Mouse (Mus musculus): ENCODE data around the gene Klra8.
"Not testable (repeated sequence)": the region's sequence is repeated elsewhere in the genome, so short reads cannot be mapped to it uniquely, and the experiment has no call there.

Klra8 gene

DNA sequence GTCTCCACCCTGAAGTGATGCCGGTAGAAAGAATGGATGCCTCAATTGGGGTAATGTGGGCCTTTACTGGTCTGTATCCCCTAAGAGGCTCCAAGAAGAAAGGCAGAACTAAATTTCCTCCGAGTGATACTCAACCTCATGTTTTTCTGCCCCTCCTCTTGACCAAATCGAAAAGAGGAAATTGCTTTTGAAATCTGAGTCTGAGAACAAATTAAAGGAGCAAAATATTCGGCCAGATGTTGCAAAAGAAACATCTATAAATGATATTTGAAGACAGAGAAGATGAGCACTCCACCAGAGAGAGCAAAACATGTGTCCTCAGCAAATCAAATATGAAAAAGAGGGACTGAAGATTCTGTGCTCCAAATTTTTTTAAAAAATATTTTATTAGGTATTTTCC is at the start of gene Klra8:
Klra8 (minus strand) TSS at position 101 of the 400 bp plus-strand sequence.
- not testable (repeated sequence) for DNase-seq (ENCODE audit: low read depth, low spot score)

DNA sequence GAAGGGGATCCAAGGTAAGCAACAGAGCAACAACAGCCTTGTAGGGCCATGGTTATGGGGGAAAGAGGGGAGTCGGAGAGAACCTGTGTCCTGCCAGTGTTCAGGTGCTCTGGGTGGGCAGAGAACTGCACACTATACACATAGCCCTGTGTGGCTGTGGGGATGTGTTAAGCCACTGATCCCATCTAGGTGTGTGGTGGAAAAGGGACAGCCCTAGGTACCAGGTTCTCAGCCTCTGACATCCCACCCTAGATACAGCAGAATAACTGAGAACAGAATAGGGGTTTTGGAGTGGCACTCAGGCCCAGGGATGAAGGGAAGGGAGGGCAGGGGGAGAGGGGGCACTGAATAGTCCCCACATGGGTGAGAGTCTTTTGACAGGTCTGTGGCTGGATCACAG is 19.2 kb downstream of the Klra8 start:
- no peak for DNase-seq (ENCODE audit: low read depth, low spot score)

DNA sequence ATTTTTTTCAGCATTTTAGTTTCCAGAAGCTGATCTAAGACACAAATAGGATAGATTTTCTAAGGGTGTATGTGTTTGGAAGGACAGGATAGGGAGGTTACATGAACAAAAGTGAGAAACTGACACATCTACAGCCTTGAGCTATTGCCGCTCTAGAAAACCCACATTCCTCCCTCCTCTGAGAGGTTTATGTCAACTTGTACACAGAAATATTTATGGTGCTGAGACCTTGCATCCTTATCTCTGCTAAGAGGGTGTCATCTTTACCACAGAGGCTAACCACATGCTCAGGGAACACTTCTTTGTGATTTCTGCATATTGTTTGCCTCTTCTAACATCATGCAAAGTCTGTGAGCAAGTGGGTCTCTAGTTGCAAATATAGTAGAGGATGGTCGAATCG is 27.0 kb downstream of the Klra8 start:
- DNase-seq (ENCODE audit: low read depth, low spot score), result not testable (repeated sequence)

DNA sequence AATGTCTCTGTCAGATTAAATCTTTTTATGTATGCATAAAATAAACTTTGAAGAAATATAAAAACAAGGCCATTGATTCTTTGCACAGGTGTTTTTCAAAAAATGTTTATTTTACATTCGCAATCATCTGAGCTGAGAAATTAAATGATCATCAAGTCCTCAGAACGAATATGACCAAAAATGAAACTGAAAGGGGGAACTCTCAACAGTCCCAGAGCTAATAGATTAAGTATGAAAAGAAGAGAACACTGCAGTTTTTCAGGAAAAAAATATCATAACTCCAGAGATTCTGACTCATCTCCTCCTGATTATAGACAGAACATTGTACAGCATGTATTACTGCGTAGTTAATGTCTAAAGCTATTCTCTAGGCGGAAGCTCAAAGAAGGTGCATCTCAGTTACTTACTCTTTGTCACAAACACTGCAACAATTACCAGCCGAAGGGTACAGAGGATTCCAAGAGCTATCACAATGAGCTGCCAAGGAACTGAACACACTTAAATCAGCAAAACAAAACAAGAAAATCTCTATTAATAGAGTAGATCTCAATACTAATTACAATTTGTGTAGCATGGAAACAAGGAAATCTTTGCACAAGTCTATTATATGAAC is 37.3 kb downstream of the Klra8 start:
- peak; percentile 22 for DNase-seq (ENCODE audit: low read depth, low spot score)

DNA sequence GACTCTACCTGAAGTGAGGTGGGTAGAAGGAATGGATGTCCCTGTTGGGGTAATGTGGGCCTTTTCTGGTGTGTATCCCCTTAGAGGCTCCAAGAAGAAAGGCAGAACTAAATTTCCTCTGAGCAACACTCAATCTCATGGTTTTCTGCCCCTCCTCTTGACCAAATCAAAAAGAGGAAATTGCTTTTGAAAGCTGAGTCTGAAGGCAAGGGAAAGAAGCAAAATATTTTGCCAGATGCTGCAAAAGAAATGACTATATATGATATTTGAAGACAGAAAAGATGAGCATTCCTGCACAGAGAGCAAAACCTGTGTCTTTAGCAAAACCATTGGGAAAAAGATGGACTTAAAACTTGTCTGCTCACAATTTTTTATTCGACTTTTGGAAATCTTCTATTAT is 62.5 kb downstream of the Klra8 start, which contains the start of gene Klra4:
Klra4 (minus strand) TSS at position 101 of the 400 bp plus-strand sequence.
- DNase-seq (ENCODE audit: low read depth, low spot score), result not testable (repeated sequence)
